Mouse (Mus musculus): ENCODE measurements around the gene Wnt6.

The Wnt6 gene

DNA sequence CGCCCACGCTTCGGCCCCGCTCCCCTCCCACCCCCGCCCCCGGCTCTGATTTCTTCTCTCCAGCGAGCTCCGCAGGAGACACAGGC is at the start of gene Wnt6:
Wnt6 (plus strand) TSS at position 48 of the 86 bp plus-strand sequence.
- in situ Hi-C loops (cut with MboI), result loop anchor here (5.0 kb wide), 1 partner anchor 36 kb away; no protein-coding TSS in a partner anchor

DNA sequence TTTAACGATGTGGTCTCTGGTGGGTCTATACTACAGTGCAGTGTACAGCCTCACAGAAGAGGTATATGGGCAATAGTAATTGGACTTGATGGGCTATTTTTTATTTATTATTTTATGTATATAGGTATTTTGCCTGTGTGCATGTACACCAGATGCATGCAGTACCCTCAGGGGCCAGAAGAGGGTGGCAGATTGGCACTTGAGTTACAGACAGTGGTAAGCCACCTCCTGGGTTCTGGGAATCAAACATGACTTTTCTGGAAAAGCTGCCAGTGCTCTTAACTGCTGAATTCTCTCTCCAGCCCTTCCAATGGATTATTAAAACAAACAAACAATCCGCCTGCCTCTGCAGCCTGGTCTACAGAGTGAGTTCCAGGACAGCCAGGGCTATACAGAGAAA is 47.9 kb upstream of the Wnt6 start:
- in situ Hi-C loops (cut with MboI), result no loop called here

DNA sequence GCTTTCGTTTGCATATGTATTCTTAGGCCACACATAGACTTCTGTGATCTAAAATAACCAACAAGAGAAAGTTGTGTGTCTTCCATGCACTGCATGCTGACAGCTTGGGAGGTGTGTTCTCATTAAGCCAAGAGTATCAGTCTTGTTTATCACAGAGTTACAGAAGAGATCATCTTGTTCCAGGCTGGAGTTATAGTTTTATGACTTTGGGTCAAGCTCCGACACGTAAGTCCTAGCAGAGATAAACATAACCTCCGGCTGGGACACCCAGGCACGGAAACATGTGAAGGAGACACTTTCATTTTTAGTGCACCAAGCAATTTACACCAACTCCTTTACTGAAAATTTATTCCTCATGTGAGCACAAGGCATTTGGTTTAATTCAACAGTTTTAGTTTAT is 45.6 kb upstream of the Wnt6 start:
- in situ Hi-C loops (cut with MboI), result no loop called here

DNA sequence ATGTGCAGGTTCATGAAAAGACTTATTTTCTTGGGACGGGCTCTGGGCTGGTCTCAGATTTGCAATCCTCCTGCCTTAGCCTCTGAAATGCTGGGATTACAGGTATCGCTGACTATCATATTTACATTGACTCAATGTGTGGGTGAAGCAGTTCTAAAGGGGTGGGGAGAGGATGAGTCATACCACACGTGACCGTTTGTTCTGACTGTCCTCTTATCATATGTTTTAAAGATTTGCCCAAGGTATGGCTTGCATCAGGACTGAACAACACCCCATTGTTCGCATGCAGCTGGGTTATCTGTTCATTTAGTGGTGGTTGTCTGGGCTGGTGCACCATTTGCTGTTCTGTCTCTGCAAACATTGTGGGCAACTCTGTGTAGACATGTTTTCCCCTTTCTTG is 45.0 kb upstream of the Wnt6 start:
- in situ Hi-C loops (cut with MboI), result no loop called here

DNA sequence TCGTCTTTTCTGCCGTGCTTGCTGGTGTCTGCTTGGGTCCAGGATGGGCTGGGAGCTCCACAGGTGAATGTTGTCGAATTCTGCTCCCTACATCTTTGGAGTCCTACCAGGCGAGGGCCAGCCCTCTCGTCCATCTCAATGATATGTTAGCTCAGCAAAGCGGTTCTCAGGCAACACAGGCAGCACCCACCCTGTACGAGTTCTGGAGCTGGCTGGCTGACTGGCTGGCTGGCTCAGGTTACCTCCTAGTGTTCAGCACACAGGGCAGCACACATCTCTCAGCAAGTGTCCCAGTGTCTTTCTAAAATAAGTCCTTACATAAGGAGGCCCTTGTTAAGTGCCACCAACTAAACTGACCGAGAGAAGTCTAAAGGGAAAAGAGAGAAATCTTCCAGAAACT is 43.2 kb upstream of the Wnt6 start:
- in situ Hi-C loops (cut with MboI), result no loop called here

DNA sequence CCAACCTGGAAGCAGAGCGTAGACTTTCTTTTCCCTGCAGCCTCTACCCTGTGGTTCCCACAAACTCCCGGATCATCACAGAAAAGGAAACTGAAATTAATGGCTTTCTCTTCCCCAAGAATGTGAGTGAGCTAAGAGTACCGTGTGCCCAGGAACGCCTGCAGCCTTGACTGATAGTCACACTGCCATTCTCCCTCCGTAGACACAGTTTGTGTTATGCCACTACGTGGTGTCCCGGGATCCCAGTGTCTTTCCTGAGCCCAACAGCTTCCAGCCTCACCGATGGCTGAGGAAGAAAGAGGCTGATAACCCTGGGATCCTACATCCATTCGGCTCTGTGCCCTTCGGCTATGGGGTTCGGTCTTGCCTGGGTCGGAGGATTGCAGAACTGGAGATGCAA is 34.7 kb upstream of the Wnt6 start:
- in situ Hi-C loops (cut with MboI), result no loop called here

DNA sequence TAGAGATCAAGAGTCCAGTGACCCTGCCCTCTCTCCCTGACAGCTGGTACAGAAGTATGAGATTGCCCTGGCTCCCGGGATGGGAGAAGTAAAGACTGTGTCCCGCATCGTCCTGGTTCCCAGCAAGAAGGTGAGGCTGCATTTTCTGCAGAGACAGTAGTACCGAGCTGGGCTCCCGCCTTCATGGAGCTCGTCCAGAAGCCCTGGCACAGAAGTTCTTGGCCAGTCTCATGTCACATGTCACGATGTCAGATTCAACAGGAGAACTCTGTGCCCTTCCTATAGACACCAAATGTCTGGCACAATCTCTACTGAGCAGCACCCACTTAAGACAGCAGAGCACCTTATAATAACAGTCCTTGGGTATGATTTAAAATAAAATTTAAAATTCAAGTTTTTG is 34.2 kb upstream of the Wnt6 start:
- in situ Hi-C loops (cut with MboI), result no loop called here

DNA sequence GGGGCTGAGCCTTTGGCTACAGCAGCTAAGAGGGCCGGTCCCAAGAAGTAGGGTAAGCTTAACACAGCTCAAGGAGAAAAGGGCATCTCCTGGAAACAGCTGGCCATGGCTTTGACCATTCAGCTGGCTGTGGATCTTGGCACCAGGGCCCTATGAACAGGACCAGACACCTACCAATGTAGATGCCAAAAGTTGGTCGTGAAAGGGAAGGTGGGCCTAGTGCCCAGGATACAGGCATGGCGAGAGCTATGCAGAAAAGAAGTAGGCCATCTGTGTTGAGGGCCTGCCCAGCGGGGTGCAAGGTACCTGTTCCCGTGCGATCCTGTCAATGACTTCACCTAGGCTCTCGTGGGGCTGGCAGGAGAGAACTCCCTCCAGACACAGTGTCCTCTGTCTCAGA is 30.8 kb upstream of the Wnt6 start:
- in situ Hi-C loops (cut with MboI), result no loop called here

- in situ Hi-C loops (cut with MboI), result no loop called here
Measured at GRCm38 (mm10) chr1:74747335-74747734, 24.4 kb upstream of the Wnt6 start.

DNA sequence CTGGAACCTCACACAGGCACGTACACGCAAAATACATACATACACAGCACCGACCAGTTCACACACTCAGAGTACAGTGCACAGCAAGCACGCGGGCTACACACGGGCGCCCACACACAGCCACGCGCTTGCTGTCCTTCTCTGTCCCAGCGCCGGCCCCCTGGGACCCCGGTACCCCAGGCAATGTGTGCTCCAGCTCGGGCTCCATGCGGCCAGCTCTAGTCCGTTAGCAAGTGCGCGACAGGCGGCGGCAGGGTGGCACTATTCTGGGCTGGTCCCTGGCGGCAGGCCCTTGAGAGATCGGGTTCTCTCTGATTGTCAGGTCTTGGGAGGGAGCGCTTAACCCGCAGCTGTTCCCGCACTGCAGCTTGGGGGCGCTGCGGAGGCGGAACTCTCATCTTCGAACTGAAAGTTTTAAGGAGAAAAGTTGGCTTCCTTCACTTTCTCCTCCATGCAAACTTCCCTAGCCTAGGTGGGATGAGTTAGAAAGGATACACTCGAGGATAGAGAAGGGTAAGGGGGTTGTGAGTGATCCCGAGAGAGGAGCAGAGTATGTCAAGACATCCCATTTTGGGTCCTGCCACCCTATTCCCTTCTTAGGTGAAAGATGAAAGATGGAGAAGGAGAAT is 22.9 kb upstream of the Wnt6 start, which contains the start of gene Prkag3:
Prkag3 (minus strand) TSS at position 579 of the 629 bp plus-strand sequence.
- in situ Hi-C loops (cut with MboI), result no loop called here

DNA sequence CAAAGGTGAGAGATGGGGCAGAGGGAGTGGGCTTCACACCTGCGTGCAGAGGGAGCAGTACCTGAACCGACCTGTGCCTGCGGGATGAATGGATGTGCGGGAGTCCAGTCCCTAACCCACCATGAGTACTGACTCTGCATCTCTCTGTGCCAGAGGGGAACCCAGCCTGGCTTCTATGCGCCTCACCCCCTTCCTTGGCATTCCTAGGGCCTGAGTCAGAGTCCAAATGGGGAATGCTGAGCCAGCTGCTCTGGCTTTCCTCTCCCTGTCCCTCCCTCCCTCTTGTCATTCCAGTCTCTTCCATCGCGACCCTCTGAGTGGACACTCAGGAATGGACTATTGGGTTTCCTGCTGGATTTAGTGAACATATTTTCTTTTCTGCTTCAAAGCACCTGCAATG is 22.4 kb upstream of the Wnt6 start:
- in situ Hi-C loops (cut with MboI), result no loop called here

GRCm38 (mm10) chr1:74750683-74751082 is 21.0 kb upstream of the Wnt6 start:
- in situ Hi-C loops (cut with MboI), result no loop called here

DNA sequence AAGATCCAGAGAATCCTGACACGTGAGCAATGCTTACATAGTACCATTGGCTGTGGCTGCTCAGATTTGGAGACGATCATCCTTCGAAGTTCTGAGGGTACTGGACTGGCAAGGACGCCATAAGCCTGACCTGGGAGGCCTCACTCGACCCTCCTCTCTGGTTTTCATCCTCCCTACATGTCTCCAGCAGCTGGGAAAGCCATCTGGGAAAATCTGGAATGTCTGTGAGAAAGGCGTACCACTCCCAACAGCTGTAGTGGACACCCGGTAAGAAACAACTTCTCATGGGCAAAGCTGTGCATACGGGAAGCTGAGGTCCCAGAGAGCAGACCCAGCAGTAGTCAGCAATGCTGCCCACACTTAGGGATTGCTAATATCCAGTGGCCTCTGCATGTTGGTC is 19.5 kb upstream of the Wnt6 start:
- in situ Hi-C loops (cut with MboI), result no loop called here

DNA sequence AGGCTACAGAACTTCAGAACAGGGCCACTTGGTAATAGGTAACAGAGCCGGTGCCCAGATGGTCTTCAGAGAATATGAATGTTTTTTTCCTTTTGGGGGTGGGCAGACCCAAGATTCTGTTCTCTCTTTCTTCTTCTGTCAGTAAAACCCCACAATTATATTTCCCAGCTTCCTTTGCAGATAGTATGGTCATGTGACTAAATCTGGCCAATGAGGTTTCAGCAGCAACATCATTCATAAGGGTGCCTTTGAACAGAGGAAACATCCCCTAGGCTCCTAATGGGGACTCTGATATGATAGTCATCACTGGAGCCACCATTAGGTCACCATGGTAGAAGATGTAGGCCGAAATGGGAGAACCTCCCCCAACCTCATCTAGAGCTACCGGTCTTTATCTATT is 18.9 kb upstream of the Wnt6 start:
- in situ Hi-C loops (cut with MboI), result no loop called here

DNA sequence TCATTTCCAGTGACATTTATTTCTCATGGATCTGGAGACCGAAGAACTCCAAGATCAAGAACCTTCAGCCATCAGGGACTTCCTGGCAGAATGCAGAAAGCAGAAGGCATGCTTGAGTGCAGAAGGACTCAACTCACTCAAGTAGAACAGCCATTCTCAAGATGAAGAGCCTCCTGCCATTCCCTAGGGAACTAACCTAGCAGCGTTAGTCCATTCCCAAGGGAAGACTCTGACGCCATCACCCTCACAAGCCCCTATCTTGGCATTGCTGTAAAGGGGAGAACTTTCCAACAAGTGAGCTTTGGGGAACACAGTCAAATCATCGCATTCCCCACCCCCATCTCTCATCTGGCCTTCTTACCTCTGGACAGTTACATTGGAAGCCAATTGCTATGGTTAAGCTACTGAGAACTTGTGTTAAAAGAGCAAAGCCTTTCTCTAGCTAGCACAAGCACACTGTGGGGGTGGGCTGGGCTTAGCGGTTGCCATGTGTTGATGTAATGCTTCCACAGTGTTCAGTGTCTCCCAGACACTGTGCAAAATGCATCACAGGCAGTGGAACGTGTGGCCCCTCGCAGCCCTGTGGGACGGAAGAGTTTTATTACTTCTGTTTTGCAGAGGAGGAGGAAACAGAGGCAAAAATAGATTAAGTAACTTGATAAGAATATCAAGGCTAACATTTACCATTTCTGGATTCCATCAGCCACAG is 18.3 kb upstream of the Wnt6 start:
- in situ Hi-C loops (cut with MboI), result no loop called here

GRCm38 (mm10) chr1:74754175-74754785 is 17.4 kb upstream of the Wnt6 start:
- in situ Hi-C loops (cut with MboI), result no loop called here

- in situ Hi-C loops (cut with MboI), result no loop called here
Measured at GRCm38 (mm10) chr1:74759773-74760172, 11.9 kb upstream of the Wnt6 start.

DNA sequence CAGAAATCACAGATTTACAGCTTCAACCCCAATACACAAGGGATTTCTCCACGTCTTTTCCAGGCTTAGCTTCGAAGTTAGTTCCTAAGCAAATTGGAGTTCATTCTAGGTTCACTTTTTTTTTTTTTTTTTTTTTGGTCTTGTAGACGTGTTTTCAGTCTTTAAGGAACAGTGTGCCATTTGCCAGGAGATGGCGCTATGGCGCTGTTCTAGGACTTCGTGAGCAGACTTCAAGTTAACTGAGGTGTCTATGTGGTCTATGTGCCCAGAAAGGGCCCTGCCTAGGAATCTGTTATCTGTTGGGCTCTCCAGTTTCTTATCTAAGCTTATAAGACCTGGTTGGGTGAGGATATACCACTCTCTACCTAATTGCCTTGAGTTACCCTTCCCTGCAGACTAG is 8.6 kb upstream of the Wnt6 start:
- in situ Hi-C loops (cut with MboI), result no loop called here

DNA sequence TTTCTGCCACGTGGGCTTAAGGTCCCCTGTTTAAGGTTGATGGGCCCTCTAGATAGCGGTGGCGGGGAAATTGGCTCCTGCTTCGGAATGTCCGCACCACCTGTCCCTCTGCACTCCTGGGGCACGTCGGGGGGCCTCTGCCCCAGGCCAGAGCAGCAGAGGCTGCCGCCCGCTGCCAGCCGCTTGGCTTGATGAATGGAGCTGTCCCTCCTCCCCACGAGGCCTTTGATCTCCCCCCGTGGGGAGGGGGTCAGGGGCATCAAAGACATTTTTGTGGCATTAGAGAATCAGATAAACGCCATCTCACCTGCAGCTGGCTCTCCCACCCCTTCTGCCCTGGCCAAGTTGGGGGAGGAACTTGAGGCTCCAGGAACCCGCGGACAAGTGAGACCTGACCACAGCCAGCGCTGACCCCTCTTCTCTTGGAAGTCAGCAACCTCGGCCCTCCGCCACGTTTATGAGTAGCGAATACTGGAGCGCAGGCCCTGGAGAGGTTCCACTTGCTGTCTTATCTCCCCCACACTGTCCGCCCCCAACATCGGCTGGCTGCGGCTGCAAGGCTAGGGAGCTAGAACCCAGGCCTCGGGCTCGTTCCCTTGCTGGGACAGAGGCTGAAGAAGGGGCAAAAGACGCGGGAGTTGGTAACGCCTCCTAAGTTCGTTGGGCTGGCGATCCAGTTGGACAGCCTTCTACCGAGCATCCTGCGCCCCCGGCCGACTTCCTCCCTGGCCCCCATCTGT is 795 bp upstream of the Wnt6 start:
- in situ Hi-C loops (cut with MboI), result loop anchor here (5.0 kb wide), 1 partner anchor 36 kb away; no protein-coding TSS in a partner anchor

DNA sequence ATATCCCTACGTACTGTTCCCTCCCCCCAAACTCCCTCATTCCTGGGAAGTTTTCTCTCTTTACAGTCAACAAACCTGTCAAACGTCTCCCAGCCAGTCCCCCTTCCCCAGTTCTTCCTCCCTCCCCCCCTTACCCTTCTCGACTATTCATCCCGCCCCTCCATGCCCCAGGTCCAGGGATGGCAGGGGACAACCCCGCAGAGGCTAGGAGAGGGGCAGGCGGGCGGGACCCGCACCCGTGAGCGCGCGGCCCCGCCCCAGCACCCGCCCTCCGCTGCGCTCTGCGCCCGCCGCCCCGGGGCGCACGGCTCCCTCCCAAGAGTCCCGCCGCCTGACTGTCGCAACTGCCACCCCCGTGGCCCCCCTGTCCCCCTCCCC is 236 bp upstream of the Wnt6 start:
- in situ Hi-C loops (cut with MboI), result loop anchor here (5.0 kb wide), 1 partner anchor 36 kb away; no protein-coding TSS in a partner anchor

DNA sequence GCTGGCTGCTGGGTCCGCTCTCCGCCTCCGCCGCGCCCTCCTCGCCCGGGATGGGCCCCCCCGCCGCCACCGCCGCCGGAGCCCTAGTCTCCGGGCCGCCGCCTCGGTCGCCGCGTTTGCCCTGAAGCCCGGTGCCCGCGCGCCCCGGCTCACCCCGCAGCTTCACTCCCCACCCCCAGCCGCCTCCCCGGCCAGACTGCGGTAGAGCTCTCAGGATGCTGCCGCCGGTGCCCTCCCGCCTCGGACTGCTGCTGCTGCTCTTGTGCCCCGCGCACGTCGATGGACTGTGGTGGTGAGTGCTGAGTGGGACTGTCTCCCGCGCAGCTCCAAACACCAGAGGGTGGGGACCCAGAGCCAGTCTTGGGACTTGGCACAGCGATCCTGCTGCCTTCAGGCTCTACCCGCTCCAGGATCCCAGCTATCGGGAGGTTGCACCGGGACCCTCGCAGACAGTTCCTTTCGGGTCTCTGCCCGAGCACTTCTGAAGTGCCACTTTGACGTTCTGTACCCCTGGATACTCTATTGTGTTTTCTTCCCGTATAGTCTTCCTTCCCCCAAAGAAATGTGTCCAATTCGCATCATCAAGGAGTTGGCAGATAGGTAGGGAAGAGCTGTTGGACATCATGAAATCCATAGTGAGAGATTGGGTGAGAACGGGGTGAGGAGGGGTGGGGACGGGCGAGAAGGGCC is 384 bp downstream of the Wnt6 start:
- in situ Hi-C loops (cut with MboI), result loop anchor here (5.0 kb wide), 1 partner anchor 35 kb away; no protein-coding TSS in a partner anchor

GRCm38 (mm10) chr1:74773136-74773535 is 1.4 kb downstream of the Wnt6 start:
- in situ Hi-C loops (cut with MboI), result loop anchor here (5.0 kb wide), 1 partner anchor 34 kb away; no protein-coding TSS in a partner anchor

Measured in mature B cell (primary cell).